In the genomic region with DNA sequence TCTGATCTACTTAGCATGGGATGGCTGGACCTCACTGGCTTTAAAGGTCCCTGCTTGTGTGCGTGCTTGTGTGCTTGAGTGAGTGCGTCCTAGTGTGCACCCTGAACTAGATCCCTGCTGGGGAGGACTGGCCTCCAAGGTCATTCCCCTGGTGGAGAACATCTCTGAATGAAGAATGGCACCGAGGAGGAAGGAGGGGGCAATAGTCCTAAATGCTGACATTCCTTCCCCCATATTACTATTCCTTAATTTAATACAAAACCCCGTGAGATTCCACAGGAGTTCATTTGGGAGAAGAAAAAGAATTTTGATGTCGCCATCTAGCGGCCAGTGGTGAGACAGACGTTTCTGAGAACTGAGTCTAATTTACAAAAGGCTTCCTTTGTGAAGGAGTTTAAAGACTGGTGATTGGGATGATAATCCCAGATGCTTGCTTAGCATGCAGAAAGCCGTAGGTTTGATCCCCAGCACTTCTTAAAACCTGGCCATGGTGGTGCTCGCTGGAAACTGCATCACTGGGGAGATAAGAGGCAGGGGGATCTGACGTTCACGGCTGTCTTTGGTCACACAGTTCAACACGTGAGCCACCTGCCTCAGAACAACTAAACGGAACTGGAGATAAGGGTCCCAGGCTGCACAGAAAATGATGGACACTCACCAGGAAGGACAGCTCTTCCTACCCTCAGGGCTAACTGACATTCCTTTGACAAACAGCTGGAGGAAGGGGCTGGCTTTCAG, we compare ENCODE assay signal across 8 mouse cellular contexts. TPM values are rescaled to one million over a fixed set of nuclear protein-coding genes. Genes with fewer than 3 reads are reported as not detected.
DNase-seq lines count a peak whose midpoint lies in the region; ATAC-seq lines count a peak whose summit lies in the region.
"Not testable (repeated sequence)": the region's sequence is repeated elsewhere in the genome, so short reads cannot be mapped to it uniquely, and the experiment has no call there.

No protein-coding gene starts in this region.

- peak; percentile 97 for ATAC-seq in cerebellum, adult (ENCODE audit: insufficient number of reproducible peaks, low FRiP score, low TSS enrichment)
- peak; percentile 95 for ATAC-seq in forebrain, embryonic 13.5 days
- peak; percentile 75 for ATAC-seq in heart, embryonic 16.5 days (replicated peaks; ENCODE audit: extremely low read depth, insufficient read depth, low FRiP score)
- peak; percentile 84 for ATAC-seq in liver, embryonic 11.5 days (replicated peaks; ENCODE audit: low FRiP score)
- ATAC-seq in stomach, embryonic 16.5 days (ENCODE audit: insufficient read depth, low FRiP score): peak; percentile 92

- not testable (repeated sequence) for H3K27me3 ChIP-seq in forebrain, embryonic 13.5 days; heart, embryonic 16.5 days (ENCODE audit: control insufficient read depth, insufficient read depth, low read length); liver, embryonic 11.5 days (replicated peaks; ENCODE audit: control insufficient read depth, insufficient read depth, low read length); stomach, embryonic 16.5 days (ENCODE audit: control insufficient read depth, insufficient read depth, low read length)

- H3K36me3 ChIP-seq in forebrain, embryonic 13.5 days (ENCODE audit: poor library complexity, severe bottlenecking); heart, embryonic 16.5 days (ENCODE audit: control insufficient read depth, insufficient read depth); liver, embryonic 11.5 days (ENCODE audit: control insufficient read depth, insufficient read depth, low read length); stomach, embryonic 16.5 days (ENCODE audit: control insufficient read depth, insufficient read depth, low read length): not testable (repeated sequence)

- H3K4me3 ChIP-seq in forebrain, embryonic 13.5 days; heart, embryonic 16.5 days (ENCODE audit: low read length); liver, embryonic 11.5 days (ENCODE audit: low read depth, low read length); stomach, embryonic 16.5 days (replicated peaks; ENCODE audit: low read length): not testable (repeated sequence)

- not testable (repeated sequence) for H3K27ac ChIP-seq in forebrain, embryonic 13.5 days; heart, embryonic 16.5 days (ENCODE audit: low read length); liver, embryonic 11.5 days (ENCODE audit: low read depth, low read length); stomach, embryonic 16.5 days (ENCODE audit: low read length)

- H3K9ac ChIP-seq in forebrain, embryonic 13.5 days; heart, embryonic 16.5 days (ENCODE audit: low read length); liver, embryonic 11.5 days (ENCODE audit: low read depth, low read length); stomach, embryonic 16.5 days (ENCODE audit: low read length): not testable (repeated sequence)

- WGBS in forebrain, embryonic 13.5 days: 48% methylated on average over 13 of the region's 13 CpGs
- WGBS in heart, embryonic 16.5 days: 28% methylated on average over 13 of the region's 13 CpGs
- 38% methylated on average over 13 of the region's 13 CpGs for WGBS in liver, embryonic 11.5 days
- 35% methylated on average over 12 of the region's 13 CpGs for WGBS in stomach, embryonic 16.5 days

- not testable (repeated sequence) for H3K9me3 ChIP-seq in forebrain, embryonic 13.5 days (replicated peaks); heart, embryonic 16.5 days (replicated peaks; ENCODE audit: control insufficient read depth, low read length); liver, embryonic 11.5 days (ENCODE audit: control insufficient read depth, low read length); stomach, embryonic 16.5 days (replicated peaks; ENCODE audit: control insufficient read depth, low read length)

- not testable (repeated sequence) for H3K4me2 ChIP-seq in forebrain, embryonic 13.5 days; heart, embryonic 16.5 days (ENCODE audit: low read depth, low read length); liver, embryonic 11.5 days; stomach, embryonic 16.5 days (ENCODE audit: low read depth, low read length)

- H3K4me1 ChIP-seq in forebrain, embryonic 13.5 days; heart, embryonic 16.5 days (ENCODE audit: control insufficient read depth, insufficient read depth, low read length); liver, embryonic 11.5 days (replicated peaks; ENCODE audit: control insufficient read depth, insufficient read depth, low read length); stomach, embryonic 16.5 days (ENCODE audit: control insufficient read depth, insufficient read depth, low read length): not testable (repeated sequence)

- DNase-seq in CD4-positive, CD25-positive, alpha-beta regulatory T cell, adult 2 months (ENCODE audit: low read depth, low spot score): peak; percentile 78
- peak; percentile 89 for DNase-seq in kidney, postnatal 14 days
- DNase-seq in liver, embryonic 11.5 days (ENCODE audit: low spot score): peak; percentile 61
- peak; percentile 71 for DNase-seq in naive thymus-derived CD4-positive, alpha-beta T cell, adult 2 months (ENCODE audit: low read depth)

RNA-seq across cellular contexts. Expression of a gene that starts 26.2 kb away (rescaled TPM):
- not detected in 2 replicates for polyA plus RNA-seq in forebrain, embryonic 13.5 days (2015; fragmentation: Nextera tagmentation; extraction: Ambion mirVana)
- not detected in 2 replicates for polyA plus RNA-seq in heart, embryonic 16.5 days (2015; fragmentation: Nextera tagmentation; extraction: Ambion mirVana)
- polyA plus RNA-seq in liver, embryonic 11.5 days (2014; fragmentation: Nextera tagmentation; extraction: Ambion mirVana): not detected in 2 replicates
- not detected in 2 replicates for polyA plus RNA-seq in stomach, embryonic 16.5 days (2015; fragmentation: Nextera tagmentation; extraction: Ambion mirVana)
